8 mouse cellular contexts compared by ENCODE assay signal in genomic region chr5:24262146-24262545, GRCm38 (mm10).
DNase-seq lines count a peak whose midpoint lies in the region; ATAC-seq lines count a peak whose summit lies in the region.

No protein-coding gene starts in this region.

- DNase-seq in hindbrain, embryonic 14.5 days (ENCODE audit: low spot score) = no peak
- peak; percentile 43 for DNase-seq in urinary bladder, postnatal 14 days (ENCODE audit: low spot score)
- no peak for DNase-seq in urinary bladder, adult 2 months (ENCODE audit: low spot score)
- DNase-seq in limb, embryonic 11.5 days (ENCODE audit: low spot score) = peak; percentile 35
- peak; percentile 7 for DNase-seq in yolk sac, embryonic 10.5 days (ENCODE audit: low spot score)
- no peak for DNase-seq in adrenal gland, postnatal 25 days
- no peak for DNase-seq in layer of hippocampus, postnatal 14 days (ENCODE audit: low spot score in 2 of 2)

- H3K9me3 ChIP-seq in hindbrain, embryonic 16.5 days (ENCODE audit: control insufficient read depth, low read length) = no peaks in the 10 kb centered on the region; the same call in 1 of the 2 replicates
- H3K9me3 ChIP-seq in hindbrain, embryonic 14.5 days (ENCODE audit: control insufficient read depth, low read length) = 0 out of 2 replicates have a peak, but pooled peaks cover 3% of the 10 kb centered on the region
- H3K9me3 ChIP-seq in limb, embryonic 11.5 days (ENCODE audit: control insufficient read depth, low read length) = no peaks in the 10 kb centered on the region

- H3K4me3 ChIP-seq in hindbrain, embryonic 16.5 days (ENCODE audit: low read length) = no peak overlapping the region
- no peak overlapping the region for H3K4me3 ChIP-seq in hindbrain, embryonic 14.5 days (replicated peaks; ENCODE audit: low read length)
- H3K4me3 ChIP-seq in limb, embryonic 11.5 days (ENCODE audit: low read depth, low read length) = no peak overlapping the region

- H3K36me3 ChIP-seq in hindbrain, embryonic 16.5 days (ENCODE audit: control insufficient read depth, insufficient read depth, low read length) = no peaks in the 10 kb centered on the region
- H3K36me3 ChIP-seq in hindbrain, embryonic 14.5 days (replicated peaks; ENCODE audit: control insufficient read depth, insufficient read depth) = no peaks in the 10 kb centered on the region
- no peaks in the 10 kb centered on the region for H3K36me3 ChIP-seq in limb, embryonic 11.5 days (ENCODE audit: control insufficient read depth, insufficient read depth, low read length)

- H3K27me3 ChIP-seq in hindbrain, embryonic 16.5 days (replicated peaks; ENCODE audit: control insufficient read depth, insufficient read depth, low read length) = no peaks in the 10 kb centered on the region
- H3K27me3 ChIP-seq in hindbrain, embryonic 14.5 days (ENCODE audit: control insufficient read depth, insufficient read depth, low read length) = no peaks in the 10 kb centered on the region
- no peaks in the 10 kb centered on the region for H3K27me3 ChIP-seq in limb, embryonic 11.5 days (ENCODE audit: control insufficient read depth, insufficient read depth, low read length)

- peak overlapping the region; percentile 5 for H3K9ac ChIP-seq in hindbrain, embryonic 16.5 days (ENCODE audit: low read depth, low read length)
- H3K9ac ChIP-seq in hindbrain, embryonic 14.5 days = no peak overlapping the region
- H3K9ac ChIP-seq in limb, embryonic 11.5 days (ENCODE audit: low read length) = no peak overlapping the region

- H3K27ac ChIP-seq in hindbrain, embryonic 16.5 days (ENCODE audit: low read depth, low read length) = no peak overlapping the region
- H3K27ac ChIP-seq in hindbrain, embryonic 14.5 days = no peak overlapping the region
- H3K27ac ChIP-seq in limb, embryonic 11.5 days (replicated peaks; ENCODE audit: low read depth, low read length) = no peak overlapping the region

- peak overlapping the region; percentile 10; the same call in 1 of the 2 replicates for H3K4me2 ChIP-seq in hindbrain, embryonic 16.5 days (ENCODE audit: low read length)
- no peak overlapping the region for H3K4me2 ChIP-seq in hindbrain, embryonic 14.5 days (replicated peaks)
- H3K4me2 ChIP-seq in limb, embryonic 11.5 days (ENCODE audit: low read depth, severe bottlenecking) = no peak overlapping the region

- H3K4me1 ChIP-seq in hindbrain, embryonic 16.5 days (ENCODE audit: control insufficient read depth, insufficient read depth, low read depth, low read length) = peaks cover 10% of the 10 kb centered on the region; the same call in 1 of the 2 replicates
- no peaks in the 10 kb centered on the region; the same call in 1 of the 2 replicates for H3K4me1 ChIP-seq in hindbrain, embryonic 14.5 days (replicated peaks; ENCODE audit: control insufficient read depth, insufficient read depth, low read length)
- H3K4me1 ChIP-seq in limb, embryonic 11.5 days (ENCODE audit: control insufficient read depth, insufficient read depth, low read length) = 0 out of 2 replicates have a peak, but pooled peaks cover 4% of the 10 kb centered on the region

- no peak for ATAC-seq in hindbrain, embryonic 16.5 days
- no peak for ATAC-seq in hindbrain, embryonic 14.5 days (ENCODE audit: low FRiP score)
- ATAC-seq in limb, embryonic 11.5 days (ENCODE audit: insufficient number of reproducible peaks, low FRiP score, low TSS enrichment, low read depth) = no peak

- WGBS in hindbrain, embryonic 16.5 days = 12% methylated on average over 11 of the region's 11 CpGs
- WGBS in hindbrain, embryonic 14.5 days = 16% methylated on average over 11 of the region's 11 CpGs
- 5% methylated on average over 11 of the region's 11 CpGs for WGBS in limb, embryonic 11.5 days

Comparison
In these comparisons a context has a peak if more than half of its experiments do, and no peak if none do; other contexts are left out.
1. DNase-seq: peak in urinary bladder, postnatal 14 days (single experiment), limb, embryonic 11.5 days (single experiment) and yolk sac, embryonic 10.5 days (single experiment); none in hindbrain, embryonic 14.5 days (single experiment), urinary bladder, adult 2 months (single experiment), adrenal gland, postnatal 25 days (single experiment) and layer of hippocampus, postnatal 14 days (0 of 2).